ENCODE assay signal across 13 mouse cellular contexts in the genomic region with DNA sequence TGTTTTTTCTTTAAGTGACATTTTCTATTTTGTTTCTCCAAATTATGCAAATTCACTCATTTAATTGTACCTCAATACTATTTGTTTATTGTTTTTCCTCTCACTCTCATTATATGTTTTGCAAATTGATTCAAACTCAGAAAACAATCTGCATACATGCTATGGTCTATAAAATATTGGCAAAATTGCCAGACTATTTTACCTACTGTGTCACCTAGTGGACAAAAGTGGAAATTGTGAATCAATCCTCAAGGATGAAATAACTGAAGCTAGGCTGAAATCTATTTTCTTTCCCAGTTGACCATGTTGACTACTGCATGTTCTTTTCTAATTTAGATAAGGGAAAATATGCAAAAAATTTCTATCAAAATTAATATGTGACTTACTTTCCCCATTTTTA. TPM values are rescaled to one million over a fixed set of nuclear protein-coding genes. Genes with fewer than 3 reads are reported as not detected.
DNase-seq lines count a peak whose midpoint lies in the region; ATAC-seq and TF ChIP-seq lines count a peak whose summit lies in the region.
"Had no signal": no experiment of that assay in that cellular context is flagged by ENCODE, and none has a peak within 500 bp of the region (broad histone marks: within the 10 kb centered on the region; RNA-seq: fewer than 3 reads in every experiment).

No protein-coding gene starts in this region.

- TF ChIP-seq EP300 in heart, postnatal 0 days (IDR thresholded peaks at IDR 0.05; ENCODE audit: low read depth): no peak
- TF ChIP-seq EP300 in lung, postnatal 0 days (IDR thresholded peaks at IDR 0.05): no peak

- H3K4me1 ChIP-seq in heart, postnatal 0 days (ENCODE audit: control insufficient read depth, insufficient read depth): no peaks in the 10 kb centered on the region
- no peaks in the 10 kb centered on the region for H3K4me1 ChIP-seq in lung, postnatal 0 days (ENCODE audit: insufficient read depth, low read depth, low read length)
- no peaks in the 10 kb centered on the region for H3K4me1 ChIP-seq in neural tube, embryonic 15.5 days
- H3K4me1 ChIP-seq: limb, embryonic 12.5 days had no signal

- no peak overlapping the region for H3K4me3 ChIP-seq in heart, postnatal 0 days (ENCODE audit: low read depth, low read length)
- H3K4me3 ChIP-seq in lung, postnatal 0 days (ENCODE audit: low read depth, low read length): no peak overlapping the region
- no peak overlapping the region for H3K4me3 ChIP-seq in neural tube, embryonic 15.5 days (replicated peaks)
- H3K4me3 ChIP-seq: limb, embryonic 12.5 days had no signal

- H3K27ac ChIP-seq in heart, postnatal 0 days (ENCODE audit: low read depth): no peak overlapping the region
- no peak overlapping the region for H3K27ac ChIP-seq in lung, postnatal 0 days (ENCODE audit: low read length)
- H3K27ac ChIP-seq in neural tube, embryonic 15.5 days (replicated peaks): no peak overlapping the region
- H3K27ac ChIP-seq: limb, embryonic 12.5 days had no signal

- no peaks in the 10 kb centered on the region for H3K27me3 ChIP-seq in heart, postnatal 0 days (ENCODE audit: control insufficient read depth, insufficient read depth, low read length)
- no peaks in the 10 kb centered on the region for H3K27me3 ChIP-seq in lung, postnatal 0 days (replicated peaks; ENCODE audit: insufficient read depth, low read length)
- H3K27me3 ChIP-seq in neural tube, embryonic 15.5 days (replicated peaks): no peaks in the 10 kb centered on the region
- H3K27me3 ChIP-seq: limb, embryonic 12.5 days had no signal

- H3K4me2 ChIP-seq in heart, postnatal 0 days (ENCODE audit: low read depth, low read length): no peak overlapping the region
- H3K4me2 ChIP-seq in lung, postnatal 0 days (replicated peaks; ENCODE audit: low read depth, low read length): no peak overlapping the region
- no peak overlapping the region for H3K4me2 ChIP-seq in neural tube, embryonic 15.5 days
- H3K4me2 ChIP-seq: limb, embryonic 12.5 days had no signal

- TF ChIP-seq CTCF in heart, postnatal 0 days (IDR thresholded peaks at IDR 0.05; ENCODE audit: low read depth): peak; percentile 38
- peak; percentile 67 for TF ChIP-seq CTCF in lung, postnatal 0 days (IDR thresholded peaks at IDR 0.05)

- H3K36me3 ChIP-seq in heart, postnatal 0 days (replicated peaks; ENCODE audit: control insufficient read depth, insufficient read depth, low read length): no peaks in the 10 kb centered on the region
- no peaks in the 10 kb centered on the region for H3K36me3 ChIP-seq in lung, postnatal 0 days (ENCODE audit: insufficient read depth, low read length)
- H3K36me3 ChIP-seq in neural tube, embryonic 15.5 days: no peaks in the 10 kb centered on the region
- H3K36me3 ChIP-seq: limb, embryonic 12.5 days had no signal

- no peak for DNase-seq in heart, postnatal 0 days (ENCODE audit: low spot score)
- no peak for DNase-seq in heart, postnatal 4 days
- peak; percentile 19 for DNase-seq in lung, postnatal 0 days (ENCODE audit: low spot score)
- no peak for DNase-seq in lung, adult 18-20 months
- peak; percentile 30 for DNase-seq in retina, embryonic 14.5 days (ENCODE audit: low spot score)
- DNase-seq in layer of hippocampus, adult 8-10 months (ENCODE audit: low spot score in 2 of 2): no peak
- DNase-seq: adrenal gland, postnatal 36 days; right cerebral cortex, postnatal 14 days had no signal

- no peak overlapping the region for H3K9ac ChIP-seq in heart, postnatal 0 days (replicated peaks; ENCODE audit: low read depth, low read length)
- H3K9ac ChIP-seq in lung, postnatal 0 days (replicated peaks; ENCODE audit: low read depth): no peak overlapping the region
- no peak overlapping the region for H3K9ac ChIP-seq in neural tube, embryonic 15.5 days (replicated peaks)
- H3K9ac ChIP-seq: limb, embryonic 12.5 days had no signal

- H3K9me3 ChIP-seq in heart, postnatal 0 days (replicated peaks; ENCODE audit: control insufficient read depth, low read length): no peaks in the 10 kb centered on the region
- no peaks in the 10 kb centered on the region for H3K9me3 ChIP-seq in lung, postnatal 0 days (ENCODE audit: low read length)
- H3K9me3 ChIP-seq in neural tube, embryonic 15.5 days (replicated peaks): no peaks in the 10 kb centered on the region
- H3K9me3 ChIP-seq: limb, embryonic 12.5 days had no signal

- no peak for ATAC-seq in heart, postnatal 0 days (ENCODE audit: insufficient read depth, low read depth)
- no peak for ATAC-seq in lung, postnatal 0 days
- peak; percentile 49 for ATAC-seq in activated CD4-positive, CD25-positive, alpha-beta regulatory T cell, adult 4 months
- no peak for ATAC-seq in neural tube, embryonic 15.5 days (ENCODE audit: low FRiP score)

RNA-seq across cellular contexts. Expression of gene Gm6377, which starts 41.6 kb away (rescaled TPM):
- 0.27 and 0.61 TPM in 2 replicates for total RNA-seq in heart, postnatal 0 days (2014; rRNA removed; ENCODE audit: low replicate concordance)
- polyA plus RNA-seq in heart, postnatal 0 days (2015; fragmentation: Nextera tagmentation; extraction: Ambion mirVana): 0.07 and 0.11 TPM in 2 replicates
- total RNA-seq in heart, postnatal 4 days (2021): under 1 TPM; 0.26 to 0.27 TPM
- polyA plus RNA-seq in lung, postnatal 0 days (2015; fragmentation: Nextera tagmentation; extraction: Ambion mirVana): 0.47 and 0.95 TPM in 2 replicates
- under 1 TPM; 0.17 to 0.62 TPM for polyA plus RNA-seq in activated CD4-positive, CD25-positive, alpha-beta regulatory T cell, adult 4 months (2017; shearing (Covaris generic))
- polyA plus RNA-seq in neural tube, embryonic 15.5 days (2015; fragmentation: Nextera tagmentation; extraction: Ambion mirVana): not detected in 2 replicates
- not detected for total RNA-seq in layer of hippocampus, adult 8-10 months (2022)
- total RNA-seq: ES-E14 had no signal
- polyA plus RNA-seq: testis, adult 2 months had no signal

Comparison
In these comparisons a context has a peak if more than half of its experiments do, and no peak if none do; other contexts are left out.
1. DNase-seq: peak in lung, postnatal 0 days (single experiment) and retina, embryonic 14.5 days (single experiment); none in heart, postnatal 0 days (single experiment), heart, postnatal 4 days (single experiment), lung, adult 18-20 months (0 of 2) and layer of hippocampus, adult 8-10 months (0 of 2).